ENCODE assay signal across 8 mouse cellular contexts in the genomic region with DNA sequence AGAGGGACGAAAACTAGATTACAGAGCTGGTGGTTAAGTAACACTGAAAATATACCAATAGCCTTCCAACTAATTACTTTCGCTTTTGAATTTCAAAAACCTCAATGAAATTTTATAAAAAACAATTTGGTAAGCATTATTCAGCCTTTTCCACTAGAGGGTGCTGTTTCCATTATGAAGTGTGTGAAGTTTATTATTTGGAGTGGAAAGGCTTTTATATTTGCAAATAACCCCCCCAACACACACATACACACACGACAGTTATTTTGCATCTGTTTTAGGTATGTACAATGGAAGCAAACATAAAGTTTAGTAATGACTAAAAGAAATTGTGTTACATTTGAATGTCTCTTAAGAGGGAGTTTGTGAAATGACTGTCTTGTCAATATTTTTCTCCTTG. TPM values are rescaled to one million over a fixed set of nuclear protein-coding genes. Genes with fewer than 3 reads are reported as not detected.
DNase-seq lines count a peak whose midpoint lies in the region; TF ChIP-seq lines count a peak whose summit lies in the region.

No protein-coding gene starts in this region.

- peak overlapping the region; percentile 42; the same call in 1 of the 2 replicates for H3K4me3 ChIP-seq in layer of hippocampus, adult 2 months

- H3K27ac ChIP-seq in layer of hippocampus, adult 2 months, result peak overlapping the region; percentile 66

- DNase-seq in layer of hippocampus, adult 2 months (ENCODE audit: low spot score in 2 of 2), result peak in 1 of 2 experiments; percentile 48
- no peak for DNase-seq in layer of hippocampus, adult 8-10 months (ENCODE audit: low spot score in 2 of 2)
- peak; percentile 47 for DNase-seq in MEL-GATA-1-ER (ENCODE audit: extremely low read depth, low read depth)
- peak; percentile 57 for DNase-seq in c-Kit-negative CD71-positive TER-119-positive erythroid progenitor cells, embryonic 14.5 days (ENCODE audit: low read depth, low spot score)
- peak; percentile 18 for DNase-seq in lung, postnatal 25 days (ENCODE audit: low spot score)
- no peak for DNase-seq in frontal cortex, postnatal 14 days (ENCODE audit: low spot score in 2 of 2)
- no peak for DNase-seq in kidney, postnatal 4 days
- no peak for DNase-seq in adrenal gland, adult 8-10 months

- peak; percentile 89 for TF ChIP-seq CTCF in layer of hippocampus, adult 2 months (conservative IDR thresholded peaks at IDR 0.05)

RNA-seq across cellular contexts. Expression of gene Csrnp3, which starts 53.1 kb away (rescaled TPM):
- 10 to 100 TPM; 70.8 to 76.0 TPM for total RNA-seq in layer of hippocampus, adult 2 months (2021)
- total RNA-seq in layer of hippocampus, adult 8-10 months (2022), result 10 to 100 TPM; 71.6 to 91.1 (median 80.5) TPM
- 1 to 10 TPM in 2 of 4 experiments, under 1 TPM in 2; 0.41 to 1.1 (median 0.87) TPM for total RNA-seq in adrenal gland, adult 8-10 months (2022)

Comparison
In these comparisons a context has a peak if more than half of its experiments do, and no peak if none do; other contexts are left out.
1. DNase-seq: peak in MEL-GATA-1-ER (single experiment), c-Kit-negative CD71-positive TER-119-positive erythroid progenitor cells, embryonic 14.5 days (single experiment) and lung, postnatal 25 days (single experiment); none in layer of hippocampus, adult 8-10 months (0 of 2), frontal cortex, postnatal 14 days (0 of 2), kidney, postnatal 4 days (0 of 2) and adrenal gland, adult 8-10 months (single experiment).
2. RNA of gene Csrnp3, which starts 53.1 kb away (total RNA-seq): 71.6 to 91.1 TPM in layer of hippocampus, adult 8-10 months and 70.8 to 76.0 TPM in layer of hippocampus, adult 2 months; 0.41 to 1.1 TPM in adrenal gland, adult 8-10 months; every median in the first group is over 10 times any median in the second.